Mouse (Mus musculus) intestine, embryonic 14.5 days (tissue): ENCODE measurements around the gene Il5. TPM values are rescaled to one million over a fixed set of nuclear protein-coding genes. Genes with fewer than 3 reads are reported as not detected.

Experiments
- ATAC-seq: fragments of 200-750 bp; cut with Nextera tagmentation; replicated peaks from 2 replicates; pipeline ENCODE4 v1.8.0; 2017; ENCODE audit warnings: low read depth, moderate number of reproducible peaks, moderate TSS enrichment, moderate library complexity; ENCODE audit not compliant: low FRiP score, low TSS enrichment
- DNase-seq: peaks from one replicate; pipeline ENCODE4 v3.0.0-alpha.2; 2018; ENCODE audit warnings: low spot score
- H3K27ac ChIP-seq: fragments of 300-500 bp; sonication (generic); 2 replicates; pipeline ENCODE4 v1.5.1; 2014; ENCODE audit warnings: low read depth, mild to moderate bottlenecking, control low read depth
- H3K27me3 ChIP-seq: fragments of 300-500 bp; sonication (generic); replicated peaks from 2 replicates; pipeline ENCODE4 v1.6.1; 2014; ENCODE audit warnings: low read length, control low read depth; ENCODE audit not compliant: control insufficient read depth, insufficient read depth
- H3K36me3 ChIP-seq: fragments of 300-500 bp; sonication (generic); 2 replicates; pipeline ENCODE4 v1.6.1; 2014; ENCODE audit warnings: low read length, control low read depth; ENCODE audit not compliant: control insufficient read depth, insufficient read depth
- H3K4me1 ChIP-seq: fragments of 300-500 bp; sonication (generic); replicated peaks from 2 replicates; pipeline ENCODE4 v1.6.1; 2014; ENCODE audit warnings: low read length, control low read depth, mixed read lengths; ENCODE audit not compliant: control insufficient read depth, insufficient read depth
- H3K4me2 ChIP-seq: fragments of 300-500 bp; sonication (generic); 2 replicates; pipeline ENCODE4 v1.6.1; 2014; ENCODE audit warnings: low read length
- H3K4me3 ChIP-seq: fragments of 300-500 bp; sonication (generic); 2 replicates; pipeline ENCODE4 v1.5.1; 2014; ENCODE audit warnings: low read depth, low read length, control low read depth, mixed read lengths
- H3K9ac ChIP-seq: fragments of 300-500 bp; sonication (generic); 2 replicates; pipeline ENCODE4 v1.6.1; 2014; ENCODE audit warnings: mild to moderate bottlenecking, low read length
- H3K9me3 ChIP-seq: fragments of 300-500 bp; sonication (generic); 2 replicates; pipeline ENCODE4 v1.6.1; 2016; ENCODE audit warnings: low read length, control low read depth; ENCODE audit not compliant: control insufficient read depth
- WGBS: fragments of 180-500 bp; shearing (Covaris S2); extraction: QIAGEN DNeasy Blood & Tissue Kit; methylation state at CpG from one replicate; pipeline ENCODE4 v1.1.7; 2014; 5-methylcytosine and 5-hydroxymethylcytosine counted together
- polyA plus RNA-seq: library from polyadenylated mRNA; unstranded; fragments of >200 nt; fragmentation: Nextera tagmentation; extraction: Ambion mirVana; gene quantifications from 2 replicates; pipeline ENCODE4 v1.2.1, GENCODE M21; 2014

The Il5 gene
- polyA plus RNA-seq, 1 experiment from 2014 or later, result not detected

DNA sequence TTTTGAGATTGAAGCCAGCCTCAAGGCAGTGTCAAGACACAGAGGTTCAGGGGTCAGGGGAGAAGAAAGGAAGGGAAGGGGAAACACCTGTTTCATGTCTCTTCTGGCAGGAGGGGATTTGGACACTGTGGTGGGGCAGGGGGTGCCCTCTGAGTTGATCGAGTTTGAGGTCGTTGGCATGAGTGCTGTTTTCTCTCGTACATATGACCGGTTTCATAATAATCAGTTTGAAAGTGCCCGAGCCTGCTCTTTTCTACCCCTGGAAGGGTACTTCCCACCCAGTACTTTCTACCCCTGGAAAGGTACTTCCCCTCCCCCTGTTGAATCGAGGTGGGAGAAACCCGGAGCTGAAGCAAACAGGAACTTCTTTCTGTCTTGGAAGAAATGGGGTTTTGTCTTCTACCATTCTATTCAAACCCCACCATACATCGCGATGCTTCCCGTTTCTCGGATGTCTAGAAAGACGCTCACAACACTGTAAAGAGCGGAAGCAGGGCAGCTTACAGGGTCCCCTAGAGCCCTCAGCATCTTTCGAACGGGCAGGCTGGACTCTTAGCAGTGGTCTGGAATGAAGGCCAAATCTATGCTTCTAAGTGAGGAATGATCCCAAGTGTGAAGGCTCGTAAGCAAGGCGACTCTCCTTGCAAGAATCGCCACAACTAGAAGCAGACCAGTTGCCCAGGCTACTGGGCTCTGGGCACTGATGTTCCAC, 14.5 kb downstream of the Il5 start:
- peak overlapping the region; percentile 44; the same call in 1 of the 2 replicates for H3K4me2 ChIP-seq

DNA sequence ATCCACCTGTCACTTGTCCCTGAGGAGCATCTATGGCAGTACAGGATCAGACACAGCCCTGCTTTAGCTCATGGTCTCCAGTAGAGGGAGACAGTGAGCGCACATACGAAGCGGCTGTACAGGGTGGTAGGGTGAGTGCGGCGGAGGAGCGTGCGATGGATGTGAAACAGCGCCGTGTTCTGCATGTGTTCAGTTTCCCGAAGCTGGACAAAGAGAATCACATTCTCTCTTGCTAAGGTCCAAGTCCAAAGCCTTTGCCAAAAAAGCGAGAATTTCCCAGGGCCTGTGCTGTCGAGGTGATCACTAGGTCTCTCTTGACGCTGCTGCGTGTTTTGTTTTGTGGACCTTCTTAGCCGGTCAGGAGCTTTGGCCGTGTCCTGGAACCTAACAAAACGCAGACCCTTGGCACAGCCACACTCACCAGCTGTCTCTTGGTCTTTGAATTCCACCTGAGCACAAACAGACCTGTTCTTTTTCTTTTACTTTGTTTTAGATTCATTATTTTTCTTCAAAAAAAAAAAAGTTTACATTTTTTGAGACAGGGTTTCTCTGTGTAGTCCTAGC, 15.2 kb downstream of the Il5 start:
- Histone ChIP-seq H3K4me3 (no peak overlapping the region), H3K36me3 (no peaks in the 10 kb centered on the region), H3K27ac (no peak overlapping the region), H3K9ac (peak overlapping the region; percentile 35; the same call in 1 of the 2 replicates), H3K4me1 (no peaks in the 10 kb centered on the region), H3K9me3 (no peaks in the 10 kb centered on the region), H3K4me2 (peak overlapping the region; percentile 44), H3K27me3 (no peaks in the 10 kb centered on the region)
- ATAC-seq (peak; percentile 82), DNase-seq (peak; percentile 81)
- 28% methylated on average over 17 of the region's 17 CpGs for WGBS

More for the DNA sequence above, 14.5 kb downstream of the Il5 start:
- DNase-seq (no peak), ATAC-seq (no peak)
- Histone ChIP-seq H3K4me3 (no peak overlapping the region), H3K4me1 (no peaks in the 10 kb centered on the region), H3K27me3 (no peaks in the 10 kb centered on the region), H3K9ac (no peak overlapping the region), H3K9me3 (no peaks in the 10 kb centered on the region), H3K36me3 (no peaks in the 10 kb centered on the region), H3K27ac (no peak overlapping the region)
- WGBS, result 70% methylated on average over 18 of the region's 18 CpGs

DNA sequence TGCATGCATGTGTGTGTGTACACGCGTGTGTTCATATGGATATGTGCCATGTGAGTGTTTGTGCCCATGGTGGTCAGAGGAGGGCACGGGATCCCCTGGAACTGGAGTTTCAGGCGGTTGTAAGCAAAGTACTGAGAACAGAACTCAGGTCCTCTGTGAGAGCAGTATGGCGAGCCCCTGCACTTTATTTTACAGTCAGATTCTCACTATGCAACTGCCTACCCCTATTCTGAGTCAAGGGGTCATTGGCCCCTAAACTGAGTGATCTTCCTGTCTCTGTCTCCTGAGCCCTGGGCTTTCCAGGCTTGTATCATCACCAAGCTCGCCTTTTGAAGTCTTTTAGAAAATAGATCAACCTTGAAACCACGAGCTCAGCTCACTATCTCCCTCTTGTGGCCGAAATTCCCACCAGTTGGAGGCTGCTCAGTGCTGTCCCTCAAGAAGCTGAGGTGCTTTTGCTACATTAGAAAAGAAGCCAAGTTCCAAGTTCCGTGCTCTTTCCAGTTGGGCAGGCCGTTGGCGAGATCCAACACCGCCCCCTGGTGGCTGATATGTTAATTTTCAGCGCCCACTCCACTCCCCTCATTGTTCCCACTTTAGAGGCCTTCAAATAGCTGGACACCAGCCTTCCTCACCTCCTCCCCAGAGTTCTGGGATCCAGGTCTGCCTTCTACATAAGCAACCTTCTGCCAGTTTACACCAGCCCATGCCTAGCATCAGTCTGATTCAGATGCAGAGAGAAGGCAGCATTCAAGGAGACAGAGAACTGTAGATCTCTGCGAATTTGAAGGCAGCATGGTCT, 16.4 kb downstream of the Il5 start:
- DNase-seq (peak; percentile 87), ATAC-seq (no peak; the same call in 1 of the 2 replicates)
- H3K27me3 ChIP-seq, result no peaks in the 10 kb centered on the region
- H3K9ac ChIP-seq, result no peak overlapping the region
- WGBS, result 56% methylated on average over 14 of the region's 14 CpGs
- no peak overlapping the region for H3K4me2 ChIP-seq
- H3K36me3 ChIP-seq, result no peaks in the 10 kb centered on the region
- H3K4me3 ChIP-seq, result no peak overlapping the region
- no peaks in the 10 kb centered on the region for H3K9me3 ChIP-seq
- H3K27ac ChIP-seq, result no peak overlapping the region
- no peaks in the 10 kb centered on the region for H3K4me1 ChIP-seq

DNA sequence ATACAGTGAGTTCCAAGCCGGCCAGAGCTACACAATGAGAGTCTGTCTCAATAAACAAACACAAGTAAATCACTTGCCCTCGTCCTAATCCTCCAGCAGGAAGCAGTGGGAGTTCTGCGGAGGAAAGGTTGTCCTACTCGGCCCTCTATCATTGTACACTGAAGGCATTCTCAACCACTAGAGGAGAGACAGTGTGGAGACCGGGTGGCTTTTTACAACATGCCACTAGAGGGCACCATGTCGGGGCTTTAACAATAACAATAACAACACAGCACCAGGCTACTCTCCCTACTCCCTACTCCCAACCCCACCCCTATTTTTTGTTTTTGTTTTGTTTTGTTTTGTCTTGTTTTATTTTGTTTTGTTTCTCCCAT, 17.0 kb downstream of the Il5 start:
- Histone ChIP-seq H3K36me3 (no peaks in the 10 kb centered on the region), H3K4me1 (no peaks in the 10 kb centered on the region), H3K4me3 (no peak overlapping the region), H3K9ac (no peak overlapping the region), H3K27me3 (no peaks in the 10 kb centered on the region), H3K4me2 (no peak overlapping the region), H3K27ac (no peak overlapping the region), H3K9me3 (no peaks in the 10 kb centered on the region)
- ATAC-seq (0 out of 2 replicates have a peak, but pooled peaks have one; percentile 60), DNase-seq (peak; percentile 70)
- 37% methylated on average over 6 of the region's 6 CpGs for WGBS

DNA sequence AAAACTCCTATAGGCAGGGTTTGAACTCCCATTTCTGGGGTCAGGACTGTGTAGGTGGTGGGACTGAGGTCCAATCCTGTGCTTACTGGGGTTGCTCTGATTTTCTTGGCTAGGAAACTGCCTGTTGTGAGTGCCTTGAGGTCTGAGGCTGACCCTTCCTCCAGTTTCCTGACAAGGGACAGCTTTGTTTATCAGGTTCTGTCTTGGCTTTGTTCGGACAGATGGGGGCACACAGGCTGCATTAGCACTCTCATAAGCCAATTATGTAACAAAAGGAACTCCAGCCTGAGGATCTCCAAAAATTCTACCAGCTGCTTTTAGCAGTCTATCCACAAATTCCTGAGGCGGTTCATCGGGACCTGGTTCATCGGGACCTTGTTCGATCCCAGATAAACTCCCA, 21.8 kb downstream of the Il5 start:
- H3K4me2 ChIP-seq, result no peak overlapping the region
- H3K4me3 ChIP-seq, result no peak overlapping the region
- no peaks in the 10 kb centered on the region for H3K27me3 ChIP-seq
- no peaks in the 10 kb centered on the region for H3K9me3 ChIP-seq
- 38% methylated on average over 5 of the region's 5 CpGs for WGBS
- H3K36me3 ChIP-seq, result no peaks in the 10 kb centered on the region
- no peaks in the 10 kb centered on the region for H3K4me1 ChIP-seq
- no peak for ATAC-seq
- H3K9ac ChIP-seq, result no peak overlapping the region
- no peak overlapping the region for H3K27ac ChIP-seq
- DNase-seq, result no peak

DNA sequence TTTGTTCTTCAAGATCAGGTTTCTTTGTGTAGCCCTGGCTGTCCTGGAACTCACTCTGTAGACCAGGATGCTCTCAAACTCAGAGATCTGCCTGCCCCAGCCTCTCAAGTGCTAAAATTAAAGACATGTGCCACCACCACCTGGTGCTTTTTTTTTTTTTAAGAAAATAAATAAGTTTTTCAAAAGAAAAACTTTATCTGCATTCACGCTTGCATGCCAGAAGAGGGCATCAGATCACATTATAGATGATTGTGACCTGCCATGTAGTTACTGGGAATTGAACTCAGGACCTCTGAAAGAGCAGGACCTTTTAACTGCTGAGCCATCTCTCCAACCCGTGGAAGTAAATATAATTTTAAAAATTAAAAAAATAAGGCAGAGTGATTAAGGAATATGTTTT, 24.7 kb downstream of the Il5 start:
- no peaks in the 10 kb centered on the region for H3K9me3 ChIP-seq
- H3K36me3 ChIP-seq, result no peaks in the 10 kb centered on the region
- no peak overlapping the region for H3K9ac ChIP-seq
- H3K4me2 ChIP-seq, result no peak overlapping the region
- ATAC-seq, result no peak
- no peaks in the 10 kb centered on the region for H3K4me1 ChIP-seq
- no peak for DNase-seq
- 91% methylated on average over 2 of the region's 2 CpGs for WGBS
- no peaks in the 10 kb centered on the region for H3K27me3 ChIP-seq
- no peak overlapping the region for H3K4me3 ChIP-seq
- H3K27ac ChIP-seq, result no peak overlapping the region

DNA sequence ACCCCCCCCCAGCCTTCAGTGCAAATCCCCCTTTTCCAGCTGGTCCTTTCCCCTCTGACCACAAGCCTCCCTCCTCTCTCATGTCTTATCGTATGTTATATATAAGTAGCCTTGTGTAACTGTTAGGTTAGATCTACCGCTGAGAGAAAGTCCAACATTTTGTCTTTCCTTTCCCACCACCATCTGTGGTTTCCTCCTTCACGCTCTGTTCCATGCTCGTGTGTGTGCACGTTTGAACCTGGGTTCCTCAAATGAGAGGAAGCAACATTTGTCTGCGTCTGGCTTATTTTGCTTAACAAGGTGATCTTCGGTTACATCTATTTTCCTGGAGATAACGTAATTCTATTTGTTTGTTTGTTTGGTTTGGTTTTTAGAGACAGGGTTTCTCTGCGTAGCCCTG, 27.4 kb downstream of the Il5 start:
- Histone ChIP-seq H3K4me3 (no peak overlapping the region), H3K9ac (no peak overlapping the region), H3K36me3 (no peaks in the 10 kb centered on the region), H3K9me3 (no peaks in the 10 kb centered on the region), H3K4me1 (no peaks in the 10 kb centered on the region), H3K27ac (no peak overlapping the region), H3K4me2 (no peak overlapping the region), H3K27me3 (no peaks in the 10 kb centered on the region)
- DNase-seq (no peak), ATAC-seq (no peak)
- 86% methylated on average over 9 of the region's 9 CpGs for WGBS

DNA sequence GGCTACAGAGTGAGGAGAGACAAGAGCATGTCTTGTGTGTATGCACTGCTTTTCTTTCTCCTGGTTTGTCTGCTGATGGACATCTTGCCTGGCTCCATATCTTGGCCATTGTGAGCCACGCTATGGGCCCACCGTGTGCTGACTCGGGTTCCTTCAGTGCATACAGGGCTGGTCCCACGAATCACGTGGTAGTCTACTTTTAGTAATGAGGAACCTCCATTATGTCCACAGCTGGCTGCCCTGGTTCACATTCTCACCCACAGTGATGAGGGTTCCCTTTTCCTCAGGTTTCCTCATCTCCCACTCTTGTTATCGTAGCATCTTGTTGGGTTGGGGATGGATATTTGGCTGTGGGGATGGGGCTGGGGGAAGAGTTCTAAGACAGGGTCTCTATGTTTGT, 28.0 kb downstream of the Il5 start:
- Histone ChIP-seq H3K36me3 (no peaks in the 10 kb centered on the region), H3K4me1 (no peaks in the 10 kb centered on the region), H3K9ac (no peak overlapping the region), H3K4me3 (no peak overlapping the region), H3K27ac (no peak overlapping the region), H3K4me2 (no peak overlapping the region), H3K9me3 (no peaks in the 10 kb centered on the region), H3K27me3 (no peaks in the 10 kb centered on the region)
- no peak for DNase-seq
- no peak for ATAC-seq
- WGBS, result 93% methylated on average over 6 of the region's 6 CpGs
